Mouse (Mus musculus): ENCODE results near the gene Gm42957.

GRCm38 (mm10) chr3:96675690-96676089, 40.4 kb downstream of the Gm42957 start:
- TF ChIP-seq CTCF (IDR thresholded peaks at IDR 0.05; ENCODE audit: extremely low read depth, insufficient read depth, low read length) (no peak), POLR2A (IDR thresholded peaks at IDR 0.05; ENCODE audit: extremely low read depth, insufficient read depth, low read length) (no peak)
